Mouse (Mus musculus) heart, embryonic 15.5 days (tissue): Measurements from ENCODE around the gene Rmdn2. TPM values are rescaled to one million over a fixed set of nuclear protein-coding genes. Genes with fewer than 3 reads are reported as not detected.

Experiments
- ATAC-seq: fragments of 200-750 bp; cut with Nextera tagmentation; replicated peaks from 2 replicates; pipeline ENCODE4 v1.8.0; 2017; ENCODE audit warnings: low read depth, moderate TSS enrichment; ENCODE audit not compliant: insufficient number of reproducible peaks, insufficient read depth, low FRiP score
- H3K27ac ChIP-seq: fragments of 300-500 bp; sonication (generic); 2 replicates; pipeline ENCODE4 v1.5.1; 2015; ENCODE audit warnings: mild to moderate bottlenecking, inconsistent platforms
- H3K27me3 ChIP-seq: fragments of 300-500 bp; sonication (generic); 2 replicates; pipeline ENCODE4 v1.6.1; 2015; ENCODE audit warnings: inconsistent platforms
- H3K36me3 ChIP-seq: fragments of 300-500 bp; sonication (generic); 2 replicates; pipeline ENCODE4 v1.6.1; 2015; ENCODE audit warnings: mild to moderate bottlenecking, inconsistent platforms
- H3K4me1 ChIP-seq: fragments of 300-500 bp; sonication (generic); replicated peaks from 2 replicates; pipeline ENCODE4 v1.6.1; 2015; ENCODE audit warnings: inconsistent platforms
- H3K4me2 ChIP-seq: fragments of 300-500 bp; sonication (generic); 2 replicates; pipeline ENCODE4 v1.6.1; 2015; ENCODE audit warnings: inconsistent platforms, mild to moderate bottlenecking, moderate library complexity
- H3K4me3 ChIP-seq: fragments of 300-500 bp; sonication (generic); 2 replicates; pipeline ENCODE4 v1.5.1; 2015; ENCODE audit warnings: mild to moderate bottlenecking, inconsistent platforms
- H3K9ac ChIP-seq: fragments of 300-500 bp; sonication (generic); 2 replicates; pipeline ENCODE4 v1.6.1; 2015; ENCODE audit warnings: mild to moderate bottlenecking, inconsistent platforms
- H3K9me3 ChIP-seq: fragments of 300-500 bp; sonication (generic); replicated peaks from 2 replicates; pipeline ENCODE4 v1.6.1; 2016; ENCODE audit warnings: inconsistent platforms
- WGBS: fragments of 180-500 bp; shearing (Covaris S2); methylation state at CpG from one replicate; pipeline ENCODE4 v1.1.7; 2015; ENCODE audit warnings: mixed read lengths; 5-methylcytosine and 5-hydroxymethylcytosine counted together
- polyA plus RNA-seq: library from polyadenylated mRNA; unstranded; fragments of >200 nt; fragmentation: Nextera tagmentation; extraction: Ambion mirVana; gene quantifications from 2 replicates; pipeline ENCODE4 v1.2.1, GENCODE M21; 2015

Gene Rmdn2
- polyA plus RNA-seq, 1 experiment from 2014 or later = 11.6 TPM

DNA sequence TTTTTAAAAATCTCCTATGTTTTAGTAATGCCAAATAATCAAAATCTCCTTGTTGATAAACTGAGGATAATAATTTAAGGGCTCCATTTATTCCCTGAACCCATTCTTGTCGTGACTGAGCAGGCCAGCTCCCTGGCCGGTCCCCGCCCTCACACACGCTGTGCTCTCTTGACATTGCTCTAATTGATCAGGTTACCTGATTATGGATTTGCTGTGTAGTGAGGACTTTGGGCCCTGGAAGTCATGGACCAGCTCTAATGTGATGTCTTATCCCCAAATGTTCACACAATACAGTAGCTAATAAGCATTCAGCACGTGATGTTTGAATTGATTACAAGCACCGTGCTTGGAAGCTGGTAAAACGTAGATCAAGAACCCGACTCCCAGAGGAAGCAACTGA, 47.2 kb downstream of the Rmdn2 start:
- ATAC-seq = no peak
- Histone ChIP-seq H3K27ac (no peak overlapping the region), H3K9ac (no peak overlapping the region), H3K9me3 (no peaks in the 10 kb centered on the region), H3K36me3 (no peaks in the 10 kb centered on the region), H3K4me3 (no peak overlapping the region), H3K4me1 (peaks cover 7% of the 10 kb centered on the region), H3K4me2 (no peak overlapping the region), H3K27me3 (no peaks in the 10 kb centered on the region)
- 73% methylated on average over 8 of the region's 8 CpGs for WGBS

DNA sequence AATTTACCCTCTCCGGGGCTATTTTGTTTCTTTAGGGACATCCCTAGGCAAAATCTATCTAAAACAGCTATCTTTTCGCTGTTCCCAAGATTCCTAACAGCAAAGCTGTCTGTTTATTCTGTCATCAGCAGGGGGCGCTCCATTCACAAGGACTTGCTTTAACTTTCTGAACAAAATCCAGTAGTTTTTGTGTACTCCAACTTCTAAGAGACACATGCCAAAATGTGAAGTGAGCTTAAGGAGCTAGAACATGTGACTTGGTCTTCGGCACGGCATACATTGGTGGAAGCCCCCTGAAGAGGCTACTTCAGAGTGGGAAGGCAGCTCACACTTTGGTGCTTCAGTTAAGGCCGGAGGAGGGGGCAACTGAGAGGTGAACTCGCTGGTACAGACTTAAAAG, 49.7 kb downstream of the Rmdn2 start:
- H3K9me3 ChIP-seq = no peaks in the 10 kb centered on the region
- peaks cover 7% of the 10 kb centered on the region for H3K4me1 ChIP-seq
- no peak for ATAC-seq
- no peaks in the 10 kb centered on the region for H3K36me3 ChIP-seq
- H3K27ac ChIP-seq = no peak overlapping the region
- no peaks in the 10 kb centered on the region for H3K27me3 ChIP-seq
- no peak overlapping the region for H3K4me2 ChIP-seq
- no peak overlapping the region for H3K4me3 ChIP-seq
- 44% methylated on average over 7 of the region's 7 CpGs for WGBS
- no peak overlapping the region for H3K9ac ChIP-seq

DNA sequence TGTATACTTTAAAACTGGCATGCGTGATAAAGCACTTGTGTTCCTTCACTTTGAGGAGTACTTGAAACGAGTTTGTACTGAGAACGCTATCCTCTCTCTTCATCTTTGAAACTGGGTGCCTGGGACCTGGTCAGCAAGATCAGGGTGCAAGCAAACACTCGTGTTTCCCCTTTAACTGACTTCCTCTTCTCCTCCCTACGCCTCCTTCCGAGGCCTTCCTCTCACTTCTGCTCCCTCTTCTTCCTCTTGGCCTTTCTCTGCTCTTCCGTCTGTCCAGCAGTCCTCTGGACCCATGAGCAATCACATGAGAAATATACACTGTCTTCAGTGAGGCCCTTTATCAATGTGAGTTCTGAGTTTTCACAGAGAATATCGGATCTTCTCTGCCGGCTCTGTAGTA, 50.2 kb downstream of the Rmdn2 start:
- Histone ChIP-seq H3K9ac (no peak overlapping the region), H3K9me3 (no peaks in the 10 kb centered on the region), H3K4me2 (no peak overlapping the region), H3K4me1 (peaks cover 7% of the 10 kb centered on the region), H3K27ac (no peak overlapping the region), H3K36me3 (no peaks in the 10 kb centered on the region), H3K4me3 (no peak overlapping the region), H3K27me3 (no peaks in the 10 kb centered on the region)
- 79% methylated on average over 9 of the region's 9 CpGs for WGBS
- ATAC-seq = no peak

DNA sequence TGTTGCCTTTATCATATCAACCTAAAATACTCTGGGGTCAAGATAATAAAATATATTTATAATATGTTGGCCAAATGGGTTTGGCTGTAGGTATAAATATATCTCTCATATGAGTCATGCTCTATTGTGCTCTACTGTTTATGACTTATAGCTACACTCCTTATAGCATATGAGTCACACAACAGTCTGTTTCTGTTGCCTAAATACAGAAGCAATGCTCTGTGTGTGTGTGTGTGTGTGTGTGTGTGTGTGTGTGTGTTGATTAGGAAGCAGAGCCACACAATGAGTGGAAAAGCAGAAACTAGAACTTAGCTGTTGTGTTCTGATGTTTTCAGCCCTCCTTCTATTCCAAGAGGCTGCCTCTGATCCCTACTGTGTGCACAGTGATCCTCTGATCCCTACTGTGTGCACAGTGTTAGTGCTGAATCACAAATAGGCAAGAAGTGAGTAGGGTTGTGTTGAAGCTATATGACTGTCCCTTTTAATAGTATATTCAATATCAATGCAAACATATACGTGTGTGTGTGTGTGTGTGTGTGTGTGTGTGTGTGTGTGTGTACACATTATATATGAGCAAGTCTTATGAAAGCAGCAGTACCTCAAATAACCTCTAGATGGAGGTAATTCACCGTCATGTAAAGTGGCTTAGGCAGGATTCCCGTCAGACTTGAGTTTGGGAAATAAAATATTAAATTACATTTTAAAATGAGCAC, 51.9 kb downstream of the Rmdn2 start:
- no peaks in the 10 kb centered on the region for H3K9me3 ChIP-seq
- no peak overlapping the region for H3K27ac ChIP-seq
- H3K9ac ChIP-seq = no peak overlapping the region
- 0 out of 2 replicates have a peak, but pooled peaks cover 2% of the 10 kb centered on the region for H3K4me1 ChIP-seq
- no peaks in the 10 kb centered on the region for H3K36me3 ChIP-seq
- ATAC-seq = no peak
- no peak overlapping the region for H3K4me3 ChIP-seq
- 27% methylated on average over 3 of the region's 3 CpGs for WGBS
- H3K27me3 ChIP-seq = no peaks in the 10 kb centered on the region
- H3K4me2 ChIP-seq = no peak overlapping the region

DNA sequence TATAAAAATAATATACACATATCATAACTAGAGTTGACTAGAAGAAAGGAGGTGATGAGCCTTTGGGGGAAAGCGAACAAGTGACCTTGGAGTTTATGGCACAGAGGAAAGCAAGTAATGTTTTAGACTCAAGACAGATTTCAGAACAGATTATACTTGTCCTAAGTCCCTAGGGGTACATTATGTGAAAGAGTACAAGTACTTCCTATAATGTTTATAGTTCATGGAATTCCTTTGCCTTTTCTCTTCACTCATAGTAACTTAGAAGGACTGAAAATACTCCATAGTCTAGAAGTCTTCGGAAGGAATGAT, 52.4 kb downstream of the Rmdn2 start:
- ATAC-seq = no peak
- no peak overlapping the region for H3K9ac ChIP-seq
- 84% methylated on average over 2 of the region's 2 CpGs for WGBS

DNA sequence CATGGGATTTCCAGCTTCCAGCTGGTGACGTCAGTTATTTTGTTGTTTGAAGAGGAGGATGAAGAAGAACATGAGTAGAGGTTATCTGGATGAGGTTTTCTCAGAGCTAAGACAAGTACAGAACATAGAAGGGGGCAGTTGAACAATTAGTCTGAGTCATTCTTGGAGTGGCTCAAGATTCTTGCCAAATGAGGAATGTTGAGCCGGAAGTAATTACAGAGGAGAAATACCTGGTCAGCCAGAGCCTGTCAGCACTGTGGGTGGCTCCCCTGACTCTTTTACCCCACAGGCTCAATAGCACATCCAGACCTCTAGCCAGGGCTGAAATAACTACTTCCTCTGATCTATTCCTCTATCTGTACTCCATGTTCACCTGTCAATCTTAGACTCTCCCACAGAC, 59.2 kb downstream of the Rmdn2 start:
- H3K4me2 ChIP-seq = no peak overlapping the region
- H3K4me1 ChIP-seq = no peaks in the 10 kb centered on the region
- H3K4me3 ChIP-seq = no peak overlapping the region
- H3K9ac ChIP-seq = no peak overlapping the region
- 52% methylated on average over 2 of the region's 2 CpGs for whole genome bisulfite sequencing
- H3K27me3 ChIP-seq = no peaks in the 10 kb centered on the region
- no peaks in the 10 kb centered on the region for H3K9me3 ChIP-seq
- H3K36me3 ChIP-seq = 0 out of 2 replicates have a peak, but pooled peaks cover 3% of the 10 kb centered on the region
- H3K27ac ChIP-seq = no peak overlapping the region
- ATAC-seq = no peak

More for the DNA sequence above, 52.4 kb downstream of the Rmdn2 start:
- Histone ChIP-seq H3K27me3 (no peaks in the 10 kb centered on the region), H3K9me3 (no peaks in the 10 kb centered on the region), H3K36me3 (no peaks in the 10 kb centered on the region), H3K4me1 (0 out of 2 replicates have a peak, but pooled peaks cover 2% of the 10 kb centered on the region), H3K4me2 (no peak overlapping the region), H3K27ac (no peak overlapping the region), H3K4me3 (no peak overlapping the region)

DNA sequence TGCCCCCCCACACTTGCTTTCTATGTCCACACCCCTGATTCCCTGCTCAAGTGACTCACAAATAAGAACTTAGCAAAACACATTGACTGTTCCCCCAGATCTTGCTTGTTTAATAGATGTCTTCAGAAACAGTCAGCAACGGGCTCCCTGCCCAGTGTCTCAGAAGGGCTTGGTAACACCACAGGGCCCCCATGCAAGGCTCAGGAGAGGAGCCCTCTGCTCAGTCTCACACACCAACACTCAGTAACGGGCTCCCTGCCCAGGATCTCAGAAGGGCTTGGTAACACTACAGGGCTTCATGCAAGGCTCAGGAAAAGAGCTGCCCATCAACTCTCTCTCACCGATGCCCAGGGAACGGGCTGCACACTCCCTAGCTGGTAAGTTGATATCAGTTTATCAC, 83.4 kb downstream of the Rmdn2 start:
- 66% methylated on average over 4 of the region's 4 CpGs for WGBS
- H3K4me2 ChIP-seq = no peak overlapping the region
- no peaks in the 10 kb centered on the region for H3K4me1 ChIP-seq
- no peaks in the 10 kb centered on the region for H3K27me3 ChIP-seq
- no peak for ATAC-seq
- H3K27ac ChIP-seq = no peak overlapping the region
- H3K4me3 ChIP-seq = no peak overlapping the region
- no peaks in the 10 kb centered on the region for H3K36me3 ChIP-seq
- no peak overlapping the region for H3K9ac ChIP-seq
- H3K9me3 ChIP-seq = no peaks in the 10 kb centered on the region

DNA sequence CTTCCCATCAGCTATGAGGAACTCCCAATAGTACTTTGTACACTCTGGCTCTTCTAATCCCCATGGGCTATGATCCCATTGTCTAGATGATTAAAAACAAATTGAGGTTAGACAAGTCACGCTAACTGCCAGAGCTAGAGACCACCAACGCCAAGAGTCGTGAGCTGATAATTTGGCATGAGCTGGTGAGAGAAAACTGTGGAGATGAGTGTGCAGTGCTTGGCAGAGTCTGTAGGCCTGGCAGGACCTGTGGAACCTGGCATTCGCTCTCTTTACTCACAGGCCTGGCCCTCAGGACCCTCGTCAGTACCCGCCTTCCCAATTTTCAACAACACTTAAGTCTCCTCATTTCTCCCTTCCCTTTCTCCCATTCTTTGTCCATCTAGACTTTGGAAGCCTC, 83.9 kb downstream of the Rmdn2 start:
- Histone ChIP-seq H3K9me3 (no peaks in the 10 kb centered on the region), H3K4me3 (no peak overlapping the region), H3K27ac (no peak overlapping the region), H3K27me3 (no peaks in the 10 kb centered on the region), H3K9ac (no peak overlapping the region), H3K36me3 (no peaks in the 10 kb centered on the region), H3K4me1 (no peaks in the 10 kb centered on the region), H3K4me2 (no peak overlapping the region)
- no peak for ATAC-seq
- 81% methylated on average over 6 of the region's 6 CpGs for WGBS

DNA sequence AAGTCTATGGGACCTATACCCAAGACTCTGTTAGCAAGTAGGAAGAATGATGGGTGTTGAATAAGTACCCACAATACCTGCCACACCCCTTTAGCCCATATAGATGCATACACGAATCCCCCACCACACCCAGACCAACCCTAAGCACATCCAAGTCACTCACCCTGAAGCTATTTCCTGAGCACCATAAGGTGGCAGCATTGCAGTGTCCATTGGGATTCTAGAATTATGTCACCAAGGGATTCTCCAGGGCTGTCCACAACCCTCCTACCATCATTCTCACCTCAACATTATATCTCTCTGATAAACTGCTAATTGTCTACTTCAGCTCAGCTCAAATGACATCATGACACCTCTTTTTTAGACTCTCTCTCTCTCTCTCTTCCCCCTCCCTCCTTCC, 87.5 kb downstream of the Rmdn2 start:
- no peak overlapping the region for H3K9ac ChIP-seq
- H3K9me3 ChIP-seq = no peaks in the 10 kb centered on the region
- H3K4me1 ChIP-seq = no peaks in the 10 kb centered on the region
- WGBS = 17% methylated on average over 1 of the region's 1 CpGs
- no peak overlapping the region for H3K4me2 ChIP-seq
- H3K27me3 ChIP-seq = no peaks in the 10 kb centered on the region
- no peaks in the 10 kb centered on the region for H3K36me3 ChIP-seq
- no peak overlapping the region for H3K27ac ChIP-seq
- no peak for ATAC-seq
- H3K4me3 ChIP-seq = no peak overlapping the region

DNA sequence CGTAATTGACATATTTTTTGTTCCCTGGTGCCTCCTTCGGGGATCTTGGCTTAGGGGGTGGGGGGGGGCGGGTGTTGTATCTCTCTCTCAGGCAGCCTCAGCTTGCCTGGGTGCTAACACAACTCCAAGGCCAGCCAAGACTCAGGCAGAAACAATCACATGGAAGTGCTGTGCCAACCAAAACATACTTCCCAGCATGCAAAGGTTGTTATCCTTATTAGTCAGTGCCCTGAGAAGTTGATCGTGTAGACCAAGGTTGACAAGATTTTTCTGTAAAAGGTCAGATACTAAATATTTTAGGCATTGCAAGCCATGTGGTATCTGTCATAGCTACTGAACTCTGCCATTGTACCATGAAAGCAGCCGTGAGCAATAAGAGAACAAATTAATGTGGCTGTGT, 89.2 kb downstream of the Rmdn2 start:
- no peak overlapping the region for H3K4me3 ChIP-seq
- no peaks in the 10 kb centered on the region for H3K36me3 ChIP-seq
- no peaks in the 10 kb centered on the region for H3K9me3 ChIP-seq
- no peak for ATAC-seq
- H3K4me2 ChIP-seq = no peak overlapping the region
- 66% methylated on average over 5 of the region's 5 CpGs for WGBS
- no peaks in the 10 kb centered on the region for H3K27me3 ChIP-seq
- H3K9ac ChIP-seq = no peak overlapping the region
- no peak overlapping the region for H3K27ac ChIP-seq
- no peaks in the 10 kb centered on the region for H3K4me1 ChIP-seq

DNA sequence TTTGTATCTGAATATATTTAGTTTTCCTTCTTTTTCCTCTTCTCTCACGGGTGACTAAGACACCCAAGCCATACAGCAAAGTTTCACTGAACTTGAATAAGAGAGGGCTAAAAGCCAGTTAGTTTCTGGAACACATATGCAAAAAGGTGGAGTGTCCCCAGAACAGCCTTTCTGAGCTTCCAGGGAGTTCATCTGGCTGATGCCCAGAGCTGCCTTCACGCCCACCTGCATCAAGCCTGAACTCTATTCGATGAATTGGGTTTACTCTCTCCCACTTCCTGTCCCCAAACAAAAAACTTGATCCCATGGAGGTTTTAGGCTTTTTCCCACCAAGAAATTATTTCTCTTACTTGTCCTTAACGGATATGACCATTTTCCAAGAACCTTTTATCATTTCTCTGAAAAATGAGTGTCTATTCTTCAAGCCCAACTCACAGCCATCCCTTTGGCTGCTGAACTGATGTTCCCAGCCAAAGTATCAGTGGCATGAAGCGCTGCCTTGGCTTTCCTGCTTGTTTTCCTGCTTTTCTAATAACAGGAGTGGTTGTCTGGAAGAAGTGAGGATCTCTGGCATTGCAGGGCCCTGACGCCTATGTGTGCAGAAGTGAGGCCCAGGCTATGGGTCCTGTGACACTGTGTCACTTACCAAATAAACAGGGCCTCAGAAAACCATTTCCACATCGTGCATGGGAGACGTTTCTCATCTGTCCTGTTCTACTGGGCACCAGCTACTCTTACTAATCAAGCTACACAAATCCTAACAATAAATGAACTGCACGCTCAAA, 94.2 kb downstream of the Rmdn2 start:
- Histone ChIP-seq H3K36me3 (no peaks in the 10 kb centered on the region), H3K27ac (no peak overlapping the region; the same call in 1 of the 2 replicates), H3K9me3 (no peaks in the 10 kb centered on the region), H3K4me2 (no peak overlapping the region), H3K4me1 (0 out of 2 replicates have a peak, but pooled peaks cover 2% of the 10 kb centered on the region), H3K9ac (no peak overlapping the region), H3K4me3 (no peak overlapping the region), H3K27me3 (peaks cover 10% of the 10 kb centered on the region)
- ATAC-seq = no peak
- 65% methylated on average over 9 of the region's 9 CpGs for WGBS

DNA sequence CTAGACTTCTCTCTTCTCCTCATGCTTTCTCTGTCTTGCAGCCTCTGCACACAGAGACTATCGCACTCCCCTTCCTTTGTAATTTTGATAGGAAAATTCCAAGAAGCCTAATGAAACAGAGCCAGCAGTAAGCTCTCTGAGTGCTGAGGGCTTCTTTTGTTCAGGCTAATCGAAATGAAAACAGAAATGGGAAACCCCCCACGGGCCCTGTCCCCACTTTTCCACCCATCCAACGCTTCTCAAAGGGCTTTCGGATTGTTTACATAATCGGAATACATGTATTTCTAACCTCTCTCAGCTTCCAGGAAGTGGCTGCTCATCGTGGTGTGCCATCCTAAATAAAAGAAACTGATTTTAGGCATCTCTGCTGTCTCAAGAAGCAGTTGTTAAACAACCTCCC, 96.5 kb downstream of the Rmdn2 start:
- ATAC-seq = no peak; the same call in 1 of the 2 replicates
- Histone ChIP-seq H3K27me3 (peaks cover 31% of the 10 kb centered on the region), H3K9me3 (no peaks in the 10 kb centered on the region), H3K4me2 (no peak overlapping the region), H3K9ac (no peak overlapping the region), H3K27ac (no peak overlapping the region), H3K36me3 (no peaks in the 10 kb centered on the region), H3K4me3 (no peak overlapping the region), H3K4me1 (peaks cover 6% of the 10 kb centered on the region)
- WGBS = 24% methylated on average over 7 of the region's 7 CpGs
